Mouse (Mus musculus): ENCODE measurements at regions not wholly inside any gene's neighbourhood (a gene's known extent, or its start where the extent isn't known, plus 50 kb on each side); places are given as distances from the start of the nearest gene placed in this dataset.

GRCm38 (mm10) chr2:56025059-56025458 is 589.3 kb downstream of the Kcnj3 start:
- DNase-seq (ENCODE audit: low read depth, low spot score) = peak; percentile 45

- no peak for DNase-seq (ENCODE audit: low read depth, low spot score)
Measured at GRCm38 (mm10) chr2:56028958-56029357, 593.2 kb downstream of the Kcnj3 start.

Measured in ES-CJ7 (cell line).